Mouse (Mus musculus): ENCODE data around the gene Cpm. TPM values are rescaled to one million over a fixed set of nuclear protein-coding genes. Genes with fewer than 3 reads are reported as not detected.

The Cpm gene
- polyA plus RNA-seq, 1 experiment from 2014 or later: 5.0 TPM

- 78% methylated on average over 7 of the region's 7 CpGs for WGBS
- Histone ChIP-seq H3K27me3 (ENCODE audit: control insufficient read depth, insufficient read depth, low read length) (no peaks in the 10 kb centered on the region), H3K4me1 (replicated peaks; ENCODE audit: control insufficient read depth, insufficient read depth, low read length) (no peaks in the 10 kb centered on the region), H3K36me3 (ENCODE audit: control insufficient read depth, insufficient read depth, low read length) (no peaks in the 10 kb centered on the region), H3K9ac (ENCODE audit: low read length) (no peak overlapping the region), H3K4me2 (ENCODE audit: low read depth, low read length, severe bottlenecking) (no peak overlapping the region), H3K27ac (ENCODE audit: low read depth, low read length) (no peak overlapping the region), H3K4me3 (ENCODE audit: low read depth, low read length) (no peak overlapping the region), H3K9me3 (ENCODE audit: control insufficient read depth, low read length) (no peaks in the 10 kb centered on the region)
- no peak for DNase-seq (ENCODE audit: low spot score)
- no peak for ATAC-seq (replicated peaks; ENCODE audit: low FRiP score)
Observed at GRCm38 (mm10) chr10:117725671-117726070, 96.4 kb downstream of the Cpm start.

- Histone ChIP-seq H3K4me1 (replicated peaks; ENCODE audit: control insufficient read depth, insufficient read depth, low read length) (no peaks in the 10 kb centered on the region), H3K9ac (ENCODE audit: low read length) (no peak overlapping the region), H3K36me3 (ENCODE audit: control insufficient read depth, insufficient read depth, low read length) (no peaks in the 10 kb centered on the region), H3K4me3 (ENCODE audit: low read depth, low read length) (no peak overlapping the region), H3K9me3 (ENCODE audit: control insufficient read depth, low read length) (no peaks in the 10 kb centered on the region), H3K27me3 (ENCODE audit: control insufficient read depth, insufficient read depth, low read length) (no peaks in the 10 kb centered on the region), H3K4me2 (ENCODE audit: low read depth, low read length, severe bottlenecking) (no peak overlapping the region), H3K27ac (ENCODE audit: low read depth, low read length) (no peak overlapping the region)
- no peak for DNase-seq (ENCODE audit: low spot score)
- ATAC-seq (replicated peaks; ENCODE audit: low FRiP score): no peak
- WGBS: 92% methylated on average over 4 of the region's 4 CpGs
Observed at GRCm38 (mm10) chr10:117726350-117726749, 97.0 kb downstream of the Cpm start.

GRCm38 (mm10) chr10:117726888-117727385 is 97.6 kb downstream of the Cpm start:
- 93% methylated on average over 4 of the region's 4 CpGs for WGBS
- Histone ChIP-seq H3K27ac (ENCODE audit: low read depth, low read length) (no peak overlapping the region), H3K4me2 (ENCODE audit: low read depth, low read length, severe bottlenecking) (no peak overlapping the region), H3K9me3 (ENCODE audit: control insufficient read depth, low read length) (no peaks in the 10 kb centered on the region), H3K9ac (ENCODE audit: low read length) (no peak overlapping the region), H3K27me3 (ENCODE audit: control insufficient read depth, insufficient read depth, low read length) (no peaks in the 10 kb centered on the region), H3K4me3 (ENCODE audit: low read depth, low read length) (no peak overlapping the region), H3K36me3 (ENCODE audit: control insufficient read depth, insufficient read depth, low read length) (no peaks in the 10 kb centered on the region), H3K4me1 (replicated peaks; ENCODE audit: control insufficient read depth, insufficient read depth, low read length) (no peaks in the 10 kb centered on the region)
- no peak for ATAC-seq (replicated peaks; ENCODE audit: low FRiP score)
- DNase-seq (ENCODE audit: low spot score): no peak

- Histone ChIP-seq H3K36me3 (ENCODE audit: control insufficient read depth, insufficient read depth, low read length) (no peaks in the 10 kb centered on the region), H3K4me1 (replicated peaks; ENCODE audit: control insufficient read depth, insufficient read depth, low read length) (no peaks in the 10 kb centered on the region), H3K4me3 (ENCODE audit: low read depth, low read length) (no peak overlapping the region), H3K9ac (ENCODE audit: low read length) (no peak overlapping the region), H3K9me3 (ENCODE audit: control insufficient read depth, low read length) (no peaks in the 10 kb centered on the region), H3K27me3 (ENCODE audit: control insufficient read depth, insufficient read depth, low read length) (no peaks in the 10 kb centered on the region), H3K4me2 (ENCODE audit: low read depth, low read length, severe bottlenecking) (no peak overlapping the region), H3K27ac (ENCODE audit: low read depth, low read length) (no peak overlapping the region)
- no peak for ATAC-seq (replicated peaks; ENCODE audit: low FRiP score)
- 85% methylated on average over 9 of the region's 9 CpGs for WGBS
- no peak for DNase-seq (ENCODE audit: low spot score)
Observed at GRCm38 (mm10) chr10:117727518-117728110, 98.3 kb downstream of the Cpm start.

GRCm38 (mm10) chr10:117728574-117728973 is 99.3 kb downstream of the Cpm start:
- ATAC-seq (replicated peaks; ENCODE audit: low FRiP score): no peak
- Histone ChIP-seq H3K36me3 (ENCODE audit: control insufficient read depth, insufficient read depth, low read length) (no peaks in the 10 kb centered on the region), H3K27ac (ENCODE audit: low read depth, low read length) (no peak overlapping the region), H3K27me3 (ENCODE audit: control insufficient read depth, insufficient read depth, low read length) (no peaks in the 10 kb centered on the region), H3K9me3 (ENCODE audit: control insufficient read depth, low read length) (no peaks in the 10 kb centered on the region), H3K4me1 (replicated peaks; ENCODE audit: control insufficient read depth, insufficient read depth, low read length) (no peaks in the 10 kb centered on the region), H3K9ac (ENCODE audit: low read length) (no peak overlapping the region), H3K4me3 (ENCODE audit: low read depth, low read length) (no peak overlapping the region), H3K4me2 (ENCODE audit: low read depth, low read length, severe bottlenecking) (no peak overlapping the region)
- DNase-seq (ENCODE audit: low spot score): no peak
- 79% methylated on average over 5 of the region's 5 CpGs for WGBS

- H3K27ac ChIP-seq (ENCODE audit: low read depth, low read length): no peak overlapping the region
- no peaks in the 10 kb centered on the region for H3K9me3 ChIP-seq (ENCODE audit: control insufficient read depth, low read length)
- WGBS: 83% methylated on average over 11 of the region's 11 CpGs
- H3K27me3 ChIP-seq (ENCODE audit: control insufficient read depth, insufficient read depth, low read length): no peaks in the 10 kb centered on the region
- H3K9ac ChIP-seq (ENCODE audit: low read length): no peak overlapping the region
- H3K4me1 ChIP-seq (replicated peaks; ENCODE audit: control insufficient read depth, insufficient read depth, low read length): no peaks in the 10 kb centered on the region
- H3K4me2 ChIP-seq (ENCODE audit: low read depth, low read length, severe bottlenecking): no peak overlapping the region
- no peak for DNase-seq (ENCODE audit: low spot score)
- H3K4me3 ChIP-seq (ENCODE audit: low read depth, low read length): no peak overlapping the region
- H3K36me3 ChIP-seq (ENCODE audit: control insufficient read depth, insufficient read depth, low read length): no peaks in the 10 kb centered on the region
- no peak for ATAC-seq (replicated peaks; ENCODE audit: low FRiP score)
Observed at GRCm38 (mm10) chr10:117729139-117729814, 100.0 kb downstream of the Cpm start.

- Histone ChIP-seq H3K27ac (ENCODE audit: low read depth, low read length) (no peak overlapping the region), H3K36me3 (ENCODE audit: control insufficient read depth, insufficient read depth, low read length) (no peaks in the 10 kb centered on the region), H3K9me3 (ENCODE audit: control insufficient read depth, low read length) (no peaks in the 10 kb centered on the region), H3K4me2 (ENCODE audit: low read depth, low read length, severe bottlenecking) (no peak overlapping the region), H3K27me3 (ENCODE audit: control insufficient read depth, insufficient read depth, low read length) (no peaks in the 10 kb centered on the region), H3K4me1 (replicated peaks; ENCODE audit: control insufficient read depth, insufficient read depth, low read length) (no peaks in the 10 kb centered on the region), H3K9ac (ENCODE audit: low read length) (no peak overlapping the region), H3K4me3 (ENCODE audit: low read depth, low read length) (no peak overlapping the region)
- WGBS: 96% methylated on average over 7 of the region's 7 CpGs
- no peak for ATAC-seq (replicated peaks; ENCODE audit: low FRiP score)
- DNase-seq (ENCODE audit: low spot score): no peak
Observed at GRCm38 (mm10) chr10:117730140-117730539, 100.8 kb downstream of the Cpm start.

- DNase-seq (ENCODE audit: low spot score): no peak
- Histone ChIP-seq H3K27me3 (ENCODE audit: control insufficient read depth, insufficient read depth, low read length) (no peaks in the 10 kb centered on the region), H3K9me3 (ENCODE audit: control insufficient read depth, low read length) (no peaks in the 10 kb centered on the region), H3K9ac (ENCODE audit: low read length) (no peak overlapping the region), H3K4me3 (ENCODE audit: low read depth, low read length) (no peak overlapping the region), H3K27ac (ENCODE audit: low read depth, low read length) (no peak overlapping the region), H3K4me1 (replicated peaks; ENCODE audit: control insufficient read depth, insufficient read depth, low read length) (no peaks in the 10 kb centered on the region), H3K4me2 (ENCODE audit: low read depth, low read length, severe bottlenecking) (no peak overlapping the region), H3K36me3 (ENCODE audit: control insufficient read depth, insufficient read depth, low read length) (no peaks in the 10 kb centered on the region)
- ATAC-seq (replicated peaks; ENCODE audit: low FRiP score): no peak
- 96% methylated on average over 12 of the region's 12 CpGs for WGBS
Observed at GRCm38 (mm10) chr10:117730637-117731203, 101.4 kb downstream of the Cpm start.
